Mouse (Mus musculus) lung, postnatal 25 days (tissue): Measurements from ENCODE around the gene Rbm47.
"Not testable (repeated sequence)": the region's sequence is repeated elsewhere in the genome, so short reads cannot be mapped to it uniquely, and the experiment has no call there.

Source experiments
- DNase-seq: peaks from one replicate; pipeline ENCODE4 v3.0.0; 2022; ENCODE audit warnings: low spot score

Gene Rbm47

DNA sequence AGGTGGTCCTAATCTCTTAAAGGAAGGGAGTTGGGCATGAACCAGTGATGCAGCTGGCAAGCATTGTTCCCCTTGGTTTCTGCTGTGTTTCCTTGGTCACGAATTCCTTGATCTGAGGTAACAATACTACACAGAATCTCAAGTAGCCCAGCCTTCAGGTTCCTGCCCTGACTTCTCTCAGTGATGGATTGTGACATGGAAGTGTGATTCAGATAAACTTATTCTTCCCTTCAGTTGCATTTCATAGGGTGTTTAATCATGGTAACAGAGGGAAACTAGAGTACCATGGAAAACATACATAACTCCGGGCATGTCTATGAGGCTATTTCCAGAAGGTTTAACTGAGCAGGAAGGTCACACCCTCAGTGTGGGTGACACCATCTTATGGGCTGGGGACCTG, at the start of gene Rbm47:
Gene Rbm47, minus strand, starts transcription at position 101 of the 400 bp plus-strand sequence.
- no peak for DNase-seq

DNA sequence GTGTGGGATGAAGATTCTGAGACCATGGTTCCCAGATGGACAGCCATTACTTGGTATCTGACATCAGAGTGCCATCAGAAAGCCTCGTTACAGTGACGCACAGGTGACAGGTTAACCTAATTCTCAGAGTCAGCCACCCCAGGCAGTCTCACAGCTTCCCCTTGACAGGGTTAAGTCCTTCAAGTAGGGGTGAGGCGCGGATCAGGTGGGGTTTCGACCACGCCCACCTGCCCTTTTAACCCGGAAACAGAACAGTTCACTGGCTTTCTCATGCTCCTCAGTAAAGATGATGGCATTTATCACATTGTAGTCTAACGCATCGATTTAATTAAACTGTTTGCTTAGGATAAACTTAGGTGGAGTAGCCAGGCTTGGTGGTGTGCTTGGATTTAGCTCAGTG, 47.7 kb upstream of the Rbm47 start:
- DNase-seq, result no peak

DNA sequence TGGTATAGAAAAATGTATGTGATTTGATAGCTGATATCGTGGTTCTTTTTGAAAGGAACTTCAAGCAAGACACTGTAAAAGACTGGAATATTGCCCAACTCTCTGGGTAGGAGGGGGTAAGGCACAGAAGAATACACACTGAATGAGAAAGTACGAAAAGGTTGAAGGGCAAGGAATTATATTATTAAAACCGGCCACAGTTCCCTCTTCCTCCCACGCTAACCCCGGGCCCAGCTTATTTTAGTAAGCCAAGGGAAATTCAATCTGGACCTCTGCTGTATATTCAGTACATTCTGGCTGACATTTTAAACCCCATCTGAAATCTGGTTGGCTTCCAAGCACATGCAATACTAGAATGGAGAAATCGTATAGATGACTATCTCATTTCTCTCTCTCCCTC, 46.8 kb upstream of the Rbm47 start:
- DNase-seq, result no peak

DNA sequence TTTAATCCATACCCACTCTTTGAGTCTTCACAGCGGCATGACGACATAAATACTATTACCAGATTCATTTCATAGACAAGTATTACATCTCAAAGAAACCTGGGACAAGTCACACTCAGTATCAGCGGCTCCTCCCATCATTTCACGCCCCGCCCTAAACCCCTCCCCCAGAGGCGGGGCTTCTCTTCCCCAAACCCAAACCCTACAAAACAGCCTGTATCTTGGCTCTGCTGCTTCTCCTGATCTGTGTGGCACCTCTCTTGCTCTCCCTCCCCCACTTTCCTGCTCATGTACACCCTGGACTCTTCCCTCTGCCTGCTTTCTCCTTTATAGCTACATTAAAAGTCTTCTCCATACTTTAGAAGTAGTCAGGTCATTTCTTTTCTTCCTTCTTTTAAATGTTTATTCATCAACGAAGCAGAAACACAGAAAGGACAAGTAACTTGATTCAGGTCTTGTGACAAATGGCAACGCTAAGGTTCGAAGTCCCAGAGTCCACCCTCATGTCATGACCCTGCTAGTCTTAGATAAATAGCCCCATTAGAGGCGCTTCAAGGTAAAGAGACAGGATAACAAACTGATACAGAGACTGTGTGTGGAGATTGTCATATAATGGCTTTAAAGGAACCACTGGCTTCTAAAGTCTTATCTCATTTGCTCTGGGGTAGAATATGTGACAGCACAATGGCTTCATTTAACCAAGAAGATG, 42.8 kb upstream of the Rbm47 start:
- DNase-seq, result no peak

DNA sequence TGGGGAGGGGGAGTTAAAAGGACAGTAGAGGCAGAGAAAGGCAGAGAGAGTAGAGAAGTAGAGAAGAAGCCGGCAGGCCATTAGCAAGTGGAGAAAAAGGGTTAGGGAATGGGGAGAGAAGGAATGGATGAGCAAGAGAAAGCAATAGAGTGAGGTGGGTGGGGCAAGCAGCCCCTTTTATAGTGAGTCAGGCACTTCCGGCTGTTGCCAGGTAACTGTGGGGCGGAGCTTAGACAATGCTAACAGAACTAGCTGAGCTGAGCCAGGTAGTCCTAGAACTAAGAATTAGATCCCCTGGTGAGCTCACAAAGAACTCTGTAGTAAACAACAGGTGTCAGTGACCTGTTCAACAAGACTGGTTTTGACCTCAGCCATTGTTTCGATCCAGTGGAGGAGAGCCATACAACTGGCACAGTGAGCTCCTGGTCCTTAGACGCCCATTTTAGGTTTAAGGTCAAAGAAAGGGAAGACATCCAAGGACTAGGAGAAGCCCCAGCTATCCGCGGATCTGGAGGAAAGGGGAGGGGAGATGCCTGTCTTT, 41.5 kb upstream of the Rbm47 start:
- no peak for DNase-seq

DNA sequence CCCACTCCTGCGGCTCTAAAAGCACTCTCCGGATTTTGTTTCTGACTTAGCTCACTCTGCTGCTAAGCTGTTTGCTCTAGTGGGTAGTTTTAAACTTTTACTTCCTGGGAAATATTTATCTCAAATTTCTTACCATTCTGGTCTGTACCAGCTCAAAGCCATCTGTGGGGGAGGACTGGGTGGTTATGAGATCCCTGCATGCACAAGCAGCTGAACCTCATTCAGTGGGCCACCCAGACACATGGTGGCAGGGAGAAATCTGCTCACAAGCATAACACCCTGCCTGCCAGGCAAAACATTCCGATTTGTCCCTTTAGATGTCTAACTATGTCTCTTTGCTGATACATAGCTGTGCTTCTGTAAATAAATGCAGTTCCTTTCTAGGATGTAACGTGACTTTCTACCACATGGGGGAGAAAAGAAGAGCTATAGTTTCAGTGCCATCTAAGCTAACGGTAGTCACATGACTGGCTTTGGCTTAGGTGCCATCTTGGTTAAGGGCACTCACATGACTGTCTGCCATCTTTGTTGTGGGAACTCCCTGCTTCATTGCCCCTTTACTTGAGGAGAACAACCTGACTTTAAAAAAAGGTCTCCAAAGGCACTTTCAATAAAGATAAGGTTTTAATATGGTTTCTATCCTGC, 36.7 kb upstream of the Rbm47 start:
- no peak for DNase-seq

DNA sequence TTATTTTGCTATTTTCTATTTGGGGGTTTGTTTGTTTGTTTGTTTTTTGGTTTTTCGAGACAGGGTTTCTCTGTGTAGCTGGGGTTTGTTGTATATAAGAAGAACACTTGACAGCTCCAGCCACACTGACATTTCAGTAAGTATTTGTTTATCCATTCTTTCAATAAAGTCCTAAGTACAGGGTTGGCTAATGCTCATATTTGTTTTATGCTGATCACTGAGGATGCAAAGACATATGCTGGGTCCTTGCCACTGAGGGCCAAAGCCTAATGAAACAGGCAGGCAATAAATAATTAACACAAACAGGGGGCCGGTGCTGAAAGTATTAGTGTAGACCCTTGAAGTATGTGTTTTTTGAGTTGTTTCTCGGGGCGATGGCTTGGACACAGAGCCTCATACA, 32.0 kb upstream of the Rbm47 start:
- DNase-seq, result no peak

DNA sequence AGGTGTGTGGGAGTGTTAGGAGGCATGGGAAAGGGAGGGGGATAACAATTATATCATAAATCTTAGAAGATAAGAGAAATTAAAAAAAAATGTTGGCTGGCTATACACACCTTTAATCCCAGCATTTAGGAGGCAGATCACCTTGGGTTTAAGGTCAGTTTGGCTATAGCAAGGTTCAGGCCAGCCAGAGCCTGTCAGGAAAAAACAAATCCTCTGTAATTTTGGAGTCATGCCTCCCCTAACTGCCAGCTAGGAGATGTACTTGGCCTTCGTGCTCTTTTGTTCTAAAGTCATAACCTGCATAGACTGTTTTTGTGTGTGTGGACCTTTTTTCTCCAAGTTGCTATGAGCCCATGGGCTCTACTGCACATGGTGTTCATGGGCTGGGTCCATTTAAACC, 30.5 kb upstream of the Rbm47 start:
- DNase-seq, result no peak

DNA sequence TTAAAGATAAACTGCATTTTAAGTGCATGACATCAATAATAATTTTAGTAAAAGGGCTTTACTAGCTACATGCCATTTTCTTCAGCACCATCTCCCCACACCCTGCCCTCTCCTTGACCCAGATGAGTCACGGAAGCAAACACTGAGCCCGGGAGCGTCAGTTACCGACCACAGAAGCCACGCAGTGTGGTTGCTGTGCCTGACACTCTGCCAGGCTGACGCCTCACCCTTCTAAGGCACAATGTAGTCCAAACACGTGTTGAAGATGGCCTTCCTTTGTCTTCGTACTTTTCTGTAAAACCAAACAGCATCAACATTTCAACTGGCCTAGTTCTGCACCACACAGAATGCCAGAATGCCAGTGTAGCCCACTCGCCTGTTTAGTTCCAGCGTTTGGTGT, 27.1 kb upstream of the Rbm47 start:
- DNase-seq, result peak; percentile 66

DNA sequence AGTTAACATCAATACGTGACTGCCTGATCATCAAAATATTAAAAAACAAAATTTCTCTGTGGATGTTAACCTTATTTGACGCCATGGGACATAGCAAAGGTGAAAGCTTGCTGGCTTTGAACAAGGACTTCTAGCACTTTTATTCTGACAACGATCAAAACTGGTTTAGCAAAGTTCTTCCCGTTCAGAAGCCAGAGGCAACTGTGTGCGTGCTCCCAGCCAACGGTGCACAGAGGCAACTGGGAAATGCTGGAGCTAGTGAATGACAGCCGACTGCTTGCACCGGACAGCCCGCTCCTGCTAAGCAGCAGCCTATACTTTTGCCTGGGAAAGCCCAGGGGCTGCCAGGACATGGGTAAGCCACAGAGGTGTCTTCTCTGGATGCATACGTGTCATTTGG, 22.4 kb upstream of the Rbm47 start:
- DNase-seq, result no peak

DNA sequence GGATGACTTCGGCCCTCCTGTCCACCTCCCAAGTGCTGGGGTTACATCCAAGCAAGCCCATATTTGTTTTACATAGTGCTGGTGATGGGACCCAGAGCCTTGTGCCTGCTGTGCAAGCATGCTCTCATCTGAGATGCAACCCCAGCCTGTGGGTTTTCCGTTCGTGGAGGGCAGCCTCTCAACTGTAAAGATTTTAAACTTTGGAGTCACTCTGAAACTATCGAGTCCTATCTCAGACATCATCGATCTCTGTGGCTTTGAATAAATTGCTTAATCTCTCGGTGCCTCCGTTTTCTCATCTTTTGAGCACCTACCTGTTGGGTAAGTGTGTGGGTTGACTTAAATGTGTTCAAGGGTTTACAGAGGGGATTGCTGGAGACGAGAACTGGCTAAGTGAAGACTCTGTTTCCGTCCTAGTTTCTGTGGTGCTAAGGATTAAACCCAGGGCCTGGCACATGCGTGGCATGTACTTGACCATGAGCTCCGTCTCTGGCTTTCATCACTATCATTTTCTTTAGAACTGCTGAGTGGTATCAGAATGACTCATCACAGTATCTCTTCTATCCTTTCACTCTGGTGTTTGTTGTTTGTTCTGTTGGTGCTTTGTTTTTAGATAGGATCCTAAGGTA, 20.4 kb upstream of the Rbm47 start:
- DNase-seq, result no peak

DNA sequence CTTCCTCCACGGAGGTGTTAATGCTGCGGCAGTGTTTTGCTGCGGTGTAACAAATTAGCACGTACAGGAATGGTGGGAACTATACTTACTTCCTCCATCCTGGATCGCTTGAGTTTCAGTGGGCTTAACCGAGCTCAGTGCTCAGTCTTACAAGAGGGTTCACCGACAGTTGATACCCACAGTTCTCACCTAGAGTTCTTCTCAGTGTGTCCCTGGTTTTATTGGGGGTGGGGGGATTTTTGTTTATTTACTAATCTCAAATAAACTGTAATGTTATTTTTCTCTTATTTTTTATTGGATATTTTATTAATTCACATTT, 18.2 kb upstream of the Rbm47 start:
- DNase-seq, result no peak

DNA sequence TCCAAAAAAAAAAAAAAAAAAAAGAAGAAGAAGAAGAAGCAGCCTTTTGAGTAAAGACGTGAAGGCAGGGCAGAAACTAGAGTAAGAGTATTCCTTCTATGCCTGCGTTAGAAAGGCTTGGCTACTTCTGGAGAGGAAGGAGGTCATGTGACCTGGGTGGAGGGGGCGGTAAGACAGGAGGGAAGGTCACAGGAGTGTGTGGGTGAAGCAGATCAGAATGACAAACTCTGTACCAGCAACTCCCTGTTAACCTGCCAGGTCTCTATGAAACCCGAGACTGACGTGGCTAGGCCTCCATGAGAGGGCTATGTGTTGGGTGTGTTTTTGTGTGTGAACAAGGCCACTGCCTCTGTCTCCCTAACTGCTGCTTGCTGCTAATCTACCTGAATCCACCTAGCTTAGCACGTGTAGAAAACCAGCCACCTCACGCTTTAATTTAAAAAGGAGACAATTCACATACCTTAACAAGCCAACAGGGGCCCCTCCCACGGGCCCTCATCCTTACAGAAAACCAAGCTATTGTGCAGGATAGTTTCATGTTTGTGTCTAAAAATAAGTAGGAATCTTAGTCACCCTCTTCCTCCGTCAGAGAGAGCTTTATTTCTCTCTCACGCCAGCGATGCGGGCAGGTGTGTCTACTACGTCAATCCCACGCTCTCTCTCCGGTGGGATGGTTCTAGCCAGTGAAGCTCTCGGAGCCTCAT, 17.7 kb upstream of the Rbm47 start:
- DNase-seq, result peak; percentile 14

DNA sequence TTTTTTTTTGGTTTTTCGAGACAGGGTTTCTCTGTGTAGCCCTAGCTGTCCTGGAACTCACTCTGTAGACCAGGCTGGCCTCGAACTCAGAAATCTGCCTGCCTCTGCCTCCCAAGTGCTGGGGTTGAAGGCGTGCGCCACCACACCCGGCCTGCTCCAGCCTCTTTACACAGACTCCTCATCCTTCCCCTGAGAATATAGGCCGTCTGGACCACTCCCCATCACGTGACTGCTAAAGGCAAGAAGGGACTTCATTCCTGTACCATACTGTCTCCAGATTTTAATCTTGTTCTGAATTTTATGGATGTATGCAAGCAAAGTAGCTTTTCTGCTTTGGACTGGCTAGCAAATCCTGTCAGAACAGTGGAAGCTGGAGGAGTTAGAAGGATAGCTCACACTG, 15.7 kb upstream of the Rbm47 start:
- not testable (repeated sequence) for DNase-seq

DNA sequence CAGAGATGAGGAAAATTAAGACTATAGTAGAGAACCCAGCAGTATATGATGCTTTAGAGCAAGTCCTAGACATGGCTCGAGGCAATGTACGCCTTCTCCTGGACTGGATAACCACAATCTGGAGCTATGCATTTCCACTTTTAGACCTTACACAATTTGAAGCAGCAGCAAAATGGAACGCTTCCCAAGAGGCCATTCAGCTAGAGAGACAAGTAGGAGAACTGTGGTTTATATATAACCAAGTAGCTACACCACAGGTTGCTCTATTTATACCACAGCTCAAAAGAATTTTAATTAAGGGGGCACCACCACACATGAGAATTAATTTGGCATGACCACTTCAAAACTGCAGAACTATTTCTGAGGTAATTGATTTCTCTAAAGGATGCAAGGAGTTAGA, 9.2 kb upstream of the Rbm47 start:
- no peak for DNase-seq

DNA sequence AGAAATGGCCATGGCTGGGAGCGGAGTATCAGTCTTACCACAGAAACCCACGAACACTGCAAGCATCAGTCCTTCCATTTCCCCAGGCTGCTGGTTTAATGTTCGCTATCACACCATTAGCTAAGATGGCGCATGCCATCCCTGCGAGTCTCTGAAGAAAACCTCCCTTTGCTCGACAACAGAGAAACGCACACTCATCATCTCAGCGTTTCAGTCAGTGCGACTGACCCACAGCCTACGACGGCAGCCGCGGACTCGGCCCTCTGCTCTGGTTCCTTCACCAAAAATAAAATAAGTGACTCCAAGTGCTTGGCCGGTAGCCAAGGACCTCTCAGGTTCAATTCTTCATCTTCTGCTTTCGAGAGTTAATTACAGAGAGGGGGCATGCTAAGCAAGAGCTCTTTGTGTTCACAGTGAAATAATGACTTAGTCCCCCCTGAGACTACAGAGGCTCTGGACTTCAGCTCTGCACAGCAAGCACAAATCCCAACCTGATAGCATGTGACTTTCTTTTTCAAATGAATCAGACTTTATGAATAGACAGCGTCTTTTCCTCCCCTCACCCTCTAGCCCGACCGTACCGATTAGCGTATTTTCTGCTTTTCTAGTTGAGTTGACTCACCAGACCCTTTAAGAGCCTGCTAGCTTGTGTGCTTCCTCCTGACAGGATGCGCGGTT, 1.4 kb upstream of the Rbm47 start:
- DNase-seq, result no peak

DNA sequence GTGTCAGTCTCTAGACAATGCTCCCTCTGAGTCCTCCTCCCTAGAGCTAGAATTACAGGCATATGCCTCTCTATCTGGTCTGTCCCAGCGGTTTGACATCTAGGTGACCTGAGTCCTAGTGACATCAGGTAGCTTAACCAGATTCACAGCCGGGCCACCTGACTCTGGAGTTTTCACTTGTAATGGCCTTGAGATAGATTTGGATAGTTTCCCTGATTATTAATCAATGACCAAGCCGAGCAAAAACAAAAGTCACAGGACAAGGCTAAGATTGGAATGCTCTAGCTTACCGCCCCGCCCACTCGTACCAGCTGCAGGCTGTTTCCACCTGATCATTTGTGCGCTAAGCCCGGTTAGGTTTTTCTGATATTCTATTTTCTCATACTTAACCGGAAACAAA, 2.3 kb downstream of the Rbm47 start:
- no peak for DNase-seq

DNA sequence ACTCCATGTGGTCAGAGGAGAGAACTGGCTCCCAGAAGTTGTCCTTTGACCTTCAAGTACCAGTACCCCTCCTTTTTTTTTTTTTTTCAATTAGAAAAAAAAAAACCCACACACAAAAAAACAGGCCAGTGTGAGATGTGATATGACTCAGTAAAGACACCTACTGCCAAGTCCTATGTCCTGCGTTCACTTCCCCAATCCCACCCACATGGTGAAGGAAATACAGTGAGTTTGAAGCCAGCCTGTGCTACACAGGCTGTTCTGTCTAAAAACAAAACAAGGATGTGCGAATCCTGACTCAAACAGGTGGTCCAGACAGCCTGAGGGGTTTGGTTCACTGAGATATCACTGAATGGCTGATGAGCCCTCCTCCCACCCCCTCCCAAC, 3.8 kb downstream of the Rbm47 start:
- DNase-seq, result no peak

DNA sequence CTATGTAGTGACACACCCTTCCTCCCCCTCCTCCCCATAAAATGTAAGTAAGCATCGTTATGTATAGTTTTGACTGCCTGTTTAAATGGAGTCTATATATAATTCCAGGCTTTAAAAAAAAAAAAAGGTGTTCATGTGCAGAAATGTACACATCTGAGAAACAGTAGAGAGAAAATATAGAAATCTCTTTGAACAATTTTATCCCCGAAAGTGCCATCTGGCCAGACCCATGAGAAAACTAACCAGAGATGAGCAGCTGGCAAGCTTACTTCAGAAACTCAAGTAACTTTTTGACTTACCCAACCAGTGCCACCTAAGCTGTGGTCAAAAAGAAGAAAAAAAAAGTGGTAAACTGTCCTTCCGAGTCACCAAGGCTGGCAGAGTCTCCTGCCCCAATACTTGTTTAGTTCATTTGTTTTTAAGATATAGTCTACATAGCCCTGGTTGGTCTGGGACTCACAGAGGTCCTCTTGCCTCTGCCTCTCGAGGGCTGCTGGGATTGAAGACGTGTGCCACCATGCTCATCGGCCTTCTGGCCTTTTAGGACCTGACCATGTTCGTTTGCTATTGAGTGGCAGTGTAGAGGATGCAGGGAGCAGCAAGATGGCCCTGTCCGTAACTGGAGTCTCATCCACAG, 4.3 kb downstream of the Rbm47 start:
- DNase-seq, result no peak

DNA sequence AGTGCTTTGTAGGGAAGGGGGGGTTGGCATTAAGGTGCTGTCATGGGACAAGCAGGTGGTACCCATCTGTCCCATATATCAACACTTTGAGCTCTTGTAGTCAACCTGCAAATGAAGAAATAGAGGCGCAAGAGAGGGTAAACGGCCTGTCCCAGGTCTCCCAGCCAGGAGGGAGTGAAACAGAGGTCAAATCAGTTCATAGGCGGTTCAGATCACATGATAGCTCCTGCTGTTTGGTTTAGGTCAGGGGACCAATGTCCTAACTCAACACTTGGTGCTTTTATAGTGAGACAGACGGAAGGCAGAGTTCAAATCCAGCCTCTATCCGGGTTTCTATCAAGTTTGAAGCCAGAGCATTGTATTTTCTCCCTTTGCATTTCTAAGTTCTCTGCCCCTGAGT, 6.0 kb downstream of the Rbm47 start:
- DNase-seq, result no peak

DNA sequence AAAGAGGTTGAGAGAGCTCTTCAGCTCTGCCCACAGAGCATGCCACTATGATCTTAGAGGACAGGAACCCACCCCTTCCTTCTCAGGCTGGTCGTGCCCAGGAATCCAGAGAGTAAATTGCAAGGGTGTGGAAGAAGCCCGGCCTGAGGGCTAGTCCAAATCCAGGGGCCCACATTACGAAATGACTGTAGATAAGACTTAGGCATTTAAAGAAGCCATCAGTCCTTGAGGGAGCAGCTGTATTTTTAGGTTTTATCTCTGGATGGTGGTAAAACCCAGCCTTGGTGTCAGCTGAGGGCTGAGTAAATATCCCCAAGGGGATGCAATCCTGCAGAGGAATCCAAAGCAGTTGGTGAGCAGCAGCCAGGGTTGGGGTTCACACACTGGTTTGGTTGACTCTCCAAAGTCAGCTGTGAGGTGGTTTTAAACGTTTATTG, 6.7 kb downstream of the Rbm47 start:
- no peak for DNase-seq

DNA sequence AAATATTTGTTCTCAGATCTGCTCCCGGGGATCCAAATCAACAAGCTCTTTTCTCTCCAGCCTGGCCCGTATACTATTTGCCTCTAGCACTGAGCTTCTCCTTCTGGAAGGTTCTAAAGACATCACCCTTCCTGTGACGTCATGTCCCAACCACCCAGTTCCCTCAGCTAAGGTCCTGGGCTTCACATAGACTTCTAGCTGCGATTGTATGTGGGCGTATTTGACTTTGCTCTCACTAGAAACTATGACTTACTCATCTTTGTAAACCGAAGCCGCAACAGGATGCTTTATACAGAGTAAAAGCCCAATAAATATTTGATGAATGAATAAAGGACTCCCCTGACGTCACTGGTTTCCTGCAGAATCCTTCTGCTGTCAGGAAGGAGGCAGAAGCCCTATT, 7.2 kb downstream of the Rbm47 start:
- no peak for DNase-seq
